Mouse (Mus musculus): ENCODE data around the gene Ehhadh.

- TF ChIP-seq KAT2A (IDR thresholded peaks at IDR 0.05; ENCODE audit: insufficient replicate concordance, low read length) (no peak), EP300 (IDR thresholded peaks at IDR 0.05; ENCODE audit: low read length) (no peak), TCF12 (IDR thresholded peaks at IDR 0.05; ENCODE audit: low read depth, low read length) (no peak), CTCF (conservative IDR thresholded peaks at IDR 0.05 in 1 of 2, IDR thresholded peaks at IDR 0.05 in 1 of 2; ENCODE audit: low read depth in 2 of 2, low read length in 2 of 2) (no peak), CHD1 (IDR thresholded peaks at IDR 0.05; ENCODE audit: low read depth, low read length) (no peak), USF1 (IDR thresholded peaks at IDR 0.05; ENCODE audit: low read depth, low read length) (no peak), USF2 (conservative IDR thresholded peaks at IDR 0.05; ENCODE audit: low read depth, low read length) (no peak), POLR2A (IDR thresholded peaks at IDR 0.05; ENCODE audit: low read depth, low read length) (no peak), MYC (IDR thresholded peaks at IDR 0.05; ENCODE audit: low read depth, low read length) (no peak), E2F4 (IDR thresholded peaks at IDR 0.05; ENCODE audit: insufficient replicate concordance, low read depth, low read length) (no peak)
Observed at GRCm38 (mm10) chr16:21742898-21743297, 44.7 kb downstream of the Ehhadh start.
